ENCODE assay signal across 8 mouse cellular contexts in genomic region chr8:129265918-129266317, GRCm38 (mm10).
"Had no signal": no experiment of that assay in that cellular context is flagged by ENCODE, and none has a peak within 500 bp of the region (broad histone marks: within the 10 kb centered on the region; RNA-seq: fewer than 3 reads in every experiment).

No protein-coding gene starts in this region.

- ATAC-seq: midbrain, embryonic 15.5 days had no signal

- DNase-seq: kidney, adult 2 months; kidney, postnatal 36 days; layer of hippocampus, adult 9-11 months; layer of hippocampus, postnatal 36 days; lung, embryonic 14.5 days; lung, postnatal 14 days; right cerebral cortex, postnatal 14 days had no signal
